Mouse (Mus musculus) frontal cortex, adult 2 months (tissue): Measurements from ENCODE around the gene Adipoq. TPM values are rescaled to one million over a fixed set of nuclear protein-coding genes. Genes with fewer than 3 reads are reported as not detected.
"Not testable (repeated sequence)": the region's sequence is repeated elsewhere in the genome, so short reads cannot be mapped to it uniquely, and the experiment has no call there.

Experiments used
- DNase-seq, 2 experiments: peaks; one replicate each; pipeline ENCODE4 v3.0.0; 2022; ENCODE audit warnings: low spot score in 1 of 2; ENCODE audit errors: extremely low spot score in 1 of 2
- polyA plus RNA-seq: library from polyadenylated mRNA; depleted of rRNA; stranded (reverse); fragments of >200 nt; gene quantifications from 2 replicates; pipeline ENCODE4 v1.2.3, GENCODE M21; 2012

The Adipoq gene
- polyA plus RNA-seq, 1 experiment, result 0.16 TPM

- no peak for DNase-seq
Observed at GRCm38 (mm10) chr16:23158957-23159356, 12.6 kb downstream of the Adipoq start.

- no peak for DNase-seq
Observed at GRCm38 (mm10) chr16:23159749-23160148, 13.4 kb downstream of the Adipoq start.

GRCm38 (mm10) chr16:23162116-23162515, 15.8 kb downstream of the Adipoq start:
- DNase-seq, result no peak

- DNase-seq, result no peak
Observed at GRCm38 (mm10) chr16:23164443-23164842, 18.1 kb downstream of the Adipoq start.

GRCm38 (mm10) chr16:23165441-23165840, 19.1 kb downstream of the Adipoq start:
- DNase-seq, result no peak

GRCm38 (mm10) chr16:23166646-23167045, 20.3 kb downstream of the Adipoq start:
- no peak for DNase-seq

GRCm38 (mm10) chr16:23167079-23167478, 20.7 kb downstream of the Adipoq start:
- DNase-seq, result no peak

GRCm38 (mm10) chr16:23170813-23171212, 24.5 kb downstream of the Adipoq start:
- no peak for DNase-seq

- DNase-seq, result no peak
Observed at GRCm38 (mm10) chr16:23173904-23174303, 27.6 kb downstream of the Adipoq start.

- DNase-seq, result no peak
Observed at GRCm38 (mm10) chr16:23174855-23175254, 28.5 kb downstream of the Adipoq start.

- DNase-seq, result no peak
Observed at GRCm38 (mm10) chr16:23175956-23176355, 29.6 kb downstream of the Adipoq start.

- no peak for DNase-seq
Observed at GRCm38 (mm10) chr16:23177856-23178255, 31.5 kb downstream of the Adipoq start.

- no peak for DNase-seq
Observed at GRCm38 (mm10) chr16:23178796-23179195, 32.5 kb downstream of the Adipoq start.

GRCm38 (mm10) chr16:23179436-23179835, 33.1 kb downstream of the Adipoq start:
- DNase-seq, result not testable (repeated sequence)

- no peak for DNase-seq
Observed at GRCm38 (mm10) chr16:23181054-23181453, 34.7 kb downstream of the Adipoq start.

GRCm38 (mm10) chr16:23181487-23181886, 35.2 kb downstream of the Adipoq start:
- no peak for DNase-seq

- DNase-seq, result no peak
Observed at GRCm38 (mm10) chr16:23181942-23182597, 35.7 kb downstream of the Adipoq start.

- no peak for DNase-seq
Observed at GRCm38 (mm10) chr16:23185824-23186223, 39.5 kb downstream of the Adipoq start.

GRCm38 (mm10) chr16:23186418-23186817, 40.1 kb downstream of the Adipoq start:
- no peak for DNase-seq

- no peak for DNase-seq
Observed at GRCm38 (mm10) chr16:23187983-23188382, 41.6 kb downstream of the Adipoq start.

GRCm38 (mm10) chr16:23189612-23190011, 43.3 kb downstream of the Adipoq start:
- no peak for DNase-seq

- DNase-seq, result no peak
Observed at GRCm38 (mm10) chr16:23191560-23192242, 45.4 kb downstream of the Adipoq start.
